Mouse (Mus musculus) adrenal gland, postnatal 10 days (tissue): ENCODE measurements around the gene Aco2. TPM values are rescaled to one million over a fixed set of nuclear protein-coding genes. Genes with fewer than 3 reads are reported as not detected.

ENCODE experiments used
- DNase-seq: peaks from one replicate; pipeline ENCODE4 v3.0.0; 2021; ENCODE audit warnings: mixed read lengths
- long read RNA-seq, 2 experiments: library from polyadenylated mRNA; stranded (forward); transcript quantifications; one replicate each; pipeline ENCODE4 v2.0.0; 2021
- total RNA-seq, 2 experiments: library from RNA; stranded (reverse); gene quantifications; 2 replicates each; pipeline ENCODE4 v1.2.3; 2021

Gene Aco2
- 1,000 to 10,000 TPM; 2,299 to 2,557 TPM for total RNA-seq
- long read RNA-seq, experiment 1, transcript Aco2-201 (18 exons, 2,918 nt) = major isoform, 2,190 of 3,290 reads
- long read RNA-seq, experiment 1, partial matches to known transcripts = 1,031 of 3,290 reads
- long read RNA-seq, experiment 1, other reads (novel, unspliced or antisense) = 66 of 3,290 reads
- long read RNA-seq, experiment 2, transcript Aco2-201 (18 exons, 2,918 nt) = major isoform, 2,340 of 2,758 reads
- long read RNA-seq, experiment 2, partial matches to known transcripts = 358 of 2,758 reads
- long read RNA-seq, experiment 2, other reads (novel, unspliced or antisense) = 58 of 2,758 reads

DNA sequence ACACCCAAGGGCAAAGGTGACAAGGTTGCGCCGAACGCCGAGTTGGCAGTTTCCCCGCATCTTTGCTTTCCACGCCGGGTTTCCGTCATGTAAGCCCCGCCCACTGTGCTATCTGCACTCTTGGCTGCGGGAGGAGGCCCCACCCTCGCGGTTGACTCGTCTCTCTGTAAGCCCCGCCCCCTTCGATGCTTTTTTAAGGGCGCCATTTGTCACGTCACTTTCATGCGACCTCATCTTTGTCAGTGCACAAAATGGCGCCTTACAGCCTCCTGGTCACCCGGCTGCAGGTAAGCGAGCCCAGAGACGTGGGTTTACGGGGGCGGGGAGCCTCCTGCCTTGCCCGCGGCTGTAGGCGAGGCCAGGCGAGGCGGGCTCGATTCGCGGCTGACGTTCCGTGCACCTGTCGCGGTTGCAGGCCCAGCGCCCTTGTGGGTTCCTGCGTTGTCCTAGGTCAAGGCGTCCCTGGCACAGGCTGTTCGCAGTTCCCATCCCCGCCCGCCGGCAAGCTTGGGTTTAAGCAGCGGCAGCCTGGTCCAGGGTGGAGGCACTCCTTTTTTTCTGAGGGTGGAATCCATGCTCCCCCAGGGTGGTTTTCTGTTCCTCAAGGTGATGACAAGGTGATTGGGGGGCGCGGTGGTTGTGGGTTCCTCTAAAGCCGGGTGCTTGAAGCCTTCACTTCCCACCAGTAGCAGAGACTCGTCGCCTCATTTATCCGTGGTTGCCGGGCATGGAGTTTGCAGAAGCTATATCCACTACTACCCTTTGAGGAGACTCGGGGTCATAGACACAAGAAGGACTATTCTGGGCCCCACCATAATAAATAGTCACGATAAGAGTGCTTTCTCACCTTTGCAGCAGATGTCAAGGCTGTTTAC lies at the start of gene Aco2:
Gene Aco2, plus strand, starts transcription at position 48 of the 875 bp plus-strand sequence.
- peak; percentile 99 for DNase-seq

DNA sequence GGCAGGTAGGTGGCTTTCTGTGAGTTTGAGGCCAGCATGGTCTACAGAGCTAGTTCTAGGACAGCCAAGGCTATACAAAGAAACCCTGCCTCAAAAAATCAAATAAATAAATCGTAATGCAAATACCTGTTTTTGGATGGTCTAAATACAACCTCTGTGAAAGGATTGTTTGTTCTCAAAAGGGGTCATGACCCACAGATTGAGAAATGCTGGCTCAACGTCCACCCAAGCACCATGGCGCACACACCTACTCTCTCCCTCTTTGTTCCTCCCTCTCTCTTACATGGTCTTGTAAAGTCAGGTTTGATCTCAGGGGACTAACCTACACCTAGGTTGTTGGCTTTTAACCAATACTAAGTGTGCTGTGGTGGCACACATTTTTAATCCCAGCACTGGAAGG lies 49.5 kb upstream of the Aco2 start:
- no peak for DNase-seq

DNA sequence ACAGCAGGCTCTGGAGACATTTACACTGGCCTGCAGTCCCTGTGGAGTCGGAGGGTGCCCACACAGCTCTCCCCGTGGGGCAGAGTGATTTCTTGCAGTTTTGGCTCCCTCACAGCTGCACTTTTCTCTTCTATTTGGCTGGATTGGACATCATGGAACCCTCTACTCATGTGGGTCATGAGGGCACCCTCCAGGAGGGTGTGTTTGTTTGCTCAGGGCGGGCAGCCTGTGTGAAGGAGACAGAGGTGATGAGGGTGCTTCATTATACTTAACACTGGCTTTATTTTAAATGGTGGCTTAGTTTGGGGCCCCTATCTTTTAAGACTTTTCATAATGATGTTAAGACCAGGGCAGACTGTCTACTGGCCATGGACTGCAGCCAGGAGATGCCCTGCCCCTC lies 47.3 kb upstream of the Aco2 start:
- no peak for DNase-seq

DNA sequence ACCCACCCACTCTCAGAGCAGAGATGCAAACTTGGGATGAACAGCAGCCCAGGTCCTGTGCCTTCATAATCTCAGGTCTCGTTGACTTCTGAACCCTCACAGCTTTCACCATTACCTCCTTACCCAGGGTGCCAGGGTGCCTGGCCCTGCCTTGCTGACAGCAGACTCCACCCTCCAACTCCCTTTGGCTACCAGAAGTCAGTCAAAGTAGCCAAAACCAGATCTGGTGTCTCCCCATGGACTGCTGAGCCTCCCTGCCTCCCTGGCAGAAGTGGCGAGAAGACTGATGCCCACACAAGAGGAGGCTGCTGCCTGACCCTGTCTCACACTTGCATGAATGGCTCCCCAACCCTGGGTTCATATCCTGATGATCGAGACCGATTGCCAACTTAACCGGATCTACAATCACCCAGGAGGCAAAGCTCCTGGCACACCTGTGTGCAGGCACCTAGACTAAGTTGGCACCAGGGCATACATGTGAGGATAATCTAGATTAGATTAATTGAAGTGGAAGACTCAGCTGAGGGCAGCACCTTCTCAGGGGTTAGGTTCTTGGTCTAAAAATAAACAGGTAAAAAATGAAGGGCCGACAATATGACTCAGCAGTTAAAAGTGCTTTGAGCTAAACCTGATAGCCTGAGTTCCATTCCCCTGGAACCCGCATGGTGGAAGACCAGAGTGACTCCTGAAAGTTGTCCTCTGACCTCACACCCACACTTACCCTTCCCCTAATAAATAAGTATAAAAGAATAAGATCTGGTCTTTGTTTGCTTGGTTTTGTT lies 43.5 kb upstream of the Aco2 start:
- no peak for DNase-seq

DNA sequence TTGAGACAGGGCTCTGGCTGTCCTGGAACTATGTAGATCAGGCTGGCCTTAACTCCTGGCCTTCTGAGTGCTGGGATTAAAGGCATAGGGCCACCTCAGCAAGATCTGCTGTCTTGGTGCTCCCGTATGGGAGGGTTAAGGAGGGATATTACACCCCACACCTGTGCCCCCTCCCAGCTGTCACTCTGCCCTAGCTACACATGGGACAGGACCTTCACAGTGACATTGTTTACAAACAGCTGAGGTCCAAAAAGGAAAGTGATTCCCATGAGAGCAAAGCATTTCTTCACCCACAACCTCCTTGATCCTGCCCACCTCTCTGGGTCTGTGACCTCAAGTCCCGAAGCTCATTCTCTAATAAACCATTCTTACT lies 42.9 kb upstream of the Aco2 start:
- DNase-seq = no peak

DNA sequence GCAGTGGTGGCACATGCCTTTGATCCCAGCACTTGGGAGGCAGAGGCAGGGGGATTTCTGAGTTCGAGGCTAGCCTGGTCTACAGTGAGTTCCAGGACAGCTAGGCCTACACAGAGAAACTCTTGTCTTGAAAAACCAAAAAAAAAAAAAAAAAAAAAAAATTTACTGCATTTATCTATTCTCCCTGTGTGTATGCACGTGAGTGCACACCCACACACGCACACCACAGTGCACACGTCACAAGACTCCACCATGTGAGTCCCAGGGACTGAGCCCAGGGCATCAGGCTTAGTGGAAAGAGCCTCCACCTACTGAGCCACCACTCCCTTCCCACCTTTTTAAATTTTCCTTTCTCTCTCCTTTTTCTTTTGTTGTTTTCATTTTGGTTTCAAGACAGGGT lies 41.6 kb upstream of the Aco2 start:
- DNase-seq = no peak

DNA sequence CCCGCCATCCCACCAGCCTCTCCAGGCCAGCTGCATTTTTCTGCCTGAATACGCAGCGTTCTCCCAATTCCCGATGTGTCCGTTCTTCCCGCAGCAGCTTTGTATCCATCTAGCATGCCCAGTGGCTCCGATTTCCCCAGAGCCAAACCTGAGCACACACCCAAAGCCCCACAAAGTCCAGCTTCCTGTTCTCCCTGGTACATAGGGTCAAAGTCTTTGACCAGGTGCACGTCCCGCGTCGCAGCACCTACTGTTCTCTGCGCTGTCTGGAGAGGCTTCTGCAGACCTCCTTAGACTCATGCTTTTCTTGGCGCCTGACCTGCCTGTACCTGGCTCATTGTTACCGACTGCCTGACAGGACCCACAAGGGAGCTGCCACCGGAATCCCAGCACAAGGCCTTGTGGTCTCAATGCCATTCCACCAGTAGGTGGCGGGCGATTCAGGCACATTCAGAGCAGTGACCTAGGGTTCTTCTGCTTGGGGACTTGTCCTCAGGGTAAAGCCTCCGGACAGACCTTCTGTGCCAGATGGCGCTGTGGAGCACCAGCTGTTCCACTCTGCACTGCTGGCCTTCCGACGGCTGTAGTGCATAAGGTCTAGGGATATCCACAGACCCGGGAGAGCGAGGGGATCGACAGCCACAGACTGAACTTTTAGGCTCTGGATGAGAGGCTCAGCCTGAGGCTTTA lies 40.8 kb upstream of the Aco2 start:
- peak; percentile 93 for DNase-seq

DNA sequence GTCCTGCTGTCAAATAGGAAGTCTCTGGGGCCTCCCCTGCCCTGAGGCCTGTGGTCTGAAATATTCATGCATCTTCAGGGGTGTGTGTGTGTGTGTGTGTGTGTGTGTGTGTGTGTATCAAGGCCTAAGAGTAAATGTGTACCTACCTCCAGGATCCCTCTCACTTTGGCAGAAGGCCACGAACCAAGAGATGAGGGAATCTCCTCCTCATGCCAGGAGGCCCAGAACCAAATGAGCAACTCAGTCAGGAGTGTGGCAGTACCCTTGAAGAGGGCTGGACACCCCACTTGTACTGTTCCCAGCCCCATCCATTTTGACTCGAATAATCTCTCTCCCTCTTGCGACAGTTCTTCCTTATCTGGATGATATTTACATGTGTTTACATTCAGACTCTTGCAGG lies 39.9 kb upstream of the Aco2 start:
- no peak for DNase-seq

DNA sequence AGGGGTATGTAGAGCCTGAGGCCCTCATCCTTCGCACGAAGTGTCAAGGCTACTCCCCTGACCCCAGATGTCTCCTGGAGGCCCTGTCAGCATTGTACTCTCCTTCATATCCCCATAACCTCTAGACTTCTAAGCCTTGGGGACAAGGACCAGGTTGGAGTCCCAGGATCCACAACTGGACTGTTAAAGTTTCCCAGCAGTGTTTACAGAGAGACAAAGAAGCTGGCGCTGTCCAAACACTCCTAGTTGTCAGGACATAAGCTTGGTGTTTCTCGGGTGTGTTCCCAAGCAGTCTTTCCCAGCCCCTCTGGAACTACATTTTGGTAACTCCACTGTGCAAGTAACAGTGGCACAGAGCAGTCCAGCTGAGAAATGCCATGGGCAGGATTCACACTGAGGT lies 38.6 kb upstream of the Aco2 start:
- no peak for DNase-seq

DNA sequence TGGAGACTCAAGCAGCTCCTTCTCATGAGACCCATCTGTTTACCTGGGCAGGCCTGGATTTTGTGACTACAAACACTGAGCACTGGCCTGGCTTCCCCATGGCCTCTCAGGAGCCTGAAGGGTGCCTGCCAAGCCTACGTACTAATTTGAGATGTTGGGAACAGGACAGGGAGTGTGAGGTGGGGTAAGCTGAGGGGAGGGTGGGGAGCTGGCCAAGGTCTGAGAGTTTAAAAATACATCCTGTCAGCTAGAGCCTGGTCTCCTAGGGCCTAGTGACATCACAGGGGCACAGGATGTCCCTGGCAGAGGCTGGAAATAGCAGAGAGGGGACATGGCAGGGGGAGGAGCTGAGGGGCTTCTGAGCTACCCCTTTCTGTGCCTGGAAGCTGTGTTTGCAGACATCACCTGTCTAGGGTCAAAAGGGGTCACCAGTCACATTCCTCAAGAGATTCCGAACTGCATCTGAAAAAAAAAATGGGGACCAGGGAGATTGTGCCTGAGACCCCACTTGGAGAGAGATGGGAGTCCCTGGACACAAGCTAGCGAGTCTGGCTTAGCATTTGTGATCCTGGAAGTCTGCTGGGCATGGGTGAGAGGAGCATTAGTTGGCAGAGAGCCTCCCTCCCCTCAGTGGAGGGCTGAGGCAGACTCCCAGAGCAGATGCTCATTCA lies 37.8 kb upstream of the Aco2 start:
- peak; percentile 34 for DNase-seq

DNA sequence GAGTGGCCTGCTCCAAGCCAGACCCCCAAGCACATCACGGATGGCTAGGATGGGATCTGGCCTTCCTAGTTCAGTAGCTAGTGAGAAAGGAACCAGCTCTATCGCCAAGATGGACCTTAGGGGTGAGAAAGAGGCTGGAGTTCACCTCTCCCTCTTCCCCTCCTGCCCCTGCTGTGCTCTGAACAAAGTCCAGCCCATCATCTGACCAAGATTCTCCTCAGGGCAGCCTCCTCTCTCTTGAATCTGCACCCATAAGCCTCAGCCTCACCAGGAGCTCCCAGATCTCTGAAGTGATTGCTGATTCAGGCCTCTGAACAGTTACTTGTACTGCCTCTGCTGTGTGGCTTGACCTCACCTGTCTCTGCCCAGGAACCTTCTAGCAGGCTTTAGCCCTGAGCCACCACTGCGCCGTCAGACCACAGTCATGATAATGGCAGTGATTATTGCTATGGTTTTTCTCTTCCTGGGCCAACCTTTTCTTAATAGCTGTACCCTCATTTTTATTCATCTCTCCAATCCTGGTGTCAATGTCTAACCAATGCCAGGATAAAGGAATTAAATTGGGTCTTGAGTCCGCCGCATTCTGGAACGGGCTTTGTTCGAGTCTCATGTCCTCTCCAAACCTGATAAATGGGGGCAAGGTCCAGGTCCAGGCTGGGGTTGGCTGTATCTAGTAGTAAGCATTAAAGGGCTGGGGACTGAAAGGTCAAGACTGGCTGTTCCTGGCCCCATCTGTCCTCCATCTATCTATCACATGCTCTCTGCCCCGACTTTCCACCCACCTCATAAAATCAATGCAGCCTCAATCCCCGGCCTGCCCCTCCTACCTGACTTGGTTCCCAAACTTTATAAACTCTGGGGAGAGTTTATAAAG lies 36.9 kb upstream of the Aco2 start:
- DNase-seq = peak; percentile 6

DNA sequence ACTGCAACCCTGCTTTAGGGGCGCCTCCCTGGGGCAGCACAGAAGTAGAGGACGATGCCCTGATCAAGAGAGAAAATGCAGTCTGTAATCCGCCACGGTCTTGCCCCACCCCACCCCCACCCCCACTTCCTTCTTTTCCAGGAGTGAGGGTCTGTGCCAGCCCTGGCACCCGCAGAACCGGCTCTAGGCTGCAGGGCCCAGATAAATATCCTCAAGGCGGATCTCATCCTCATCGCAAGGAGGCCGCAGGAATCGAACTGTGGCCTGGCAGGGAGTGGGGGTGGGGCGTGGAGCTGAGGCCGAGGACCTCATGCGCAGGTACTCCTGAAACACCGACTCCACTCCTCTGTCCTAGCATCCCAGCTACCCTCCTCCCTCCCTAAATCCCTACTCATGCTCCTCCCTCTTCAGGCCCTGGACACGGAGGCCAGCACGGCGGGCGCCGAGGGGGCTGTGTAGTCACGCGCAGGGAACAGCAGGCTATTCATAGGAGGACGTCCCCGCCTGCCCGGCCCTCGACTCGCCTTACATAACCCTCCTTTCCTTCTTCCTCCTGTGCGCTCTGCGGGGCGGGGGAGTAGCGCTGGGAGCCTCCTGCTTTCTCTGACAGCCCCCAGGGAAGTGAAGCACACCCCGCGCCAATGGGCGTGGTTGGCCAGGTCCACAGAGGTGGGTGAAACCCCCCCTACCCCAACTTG lies 35.8 kb upstream of the Aco2 start:
- peak; percentile 86 for DNase-seq

DNA sequence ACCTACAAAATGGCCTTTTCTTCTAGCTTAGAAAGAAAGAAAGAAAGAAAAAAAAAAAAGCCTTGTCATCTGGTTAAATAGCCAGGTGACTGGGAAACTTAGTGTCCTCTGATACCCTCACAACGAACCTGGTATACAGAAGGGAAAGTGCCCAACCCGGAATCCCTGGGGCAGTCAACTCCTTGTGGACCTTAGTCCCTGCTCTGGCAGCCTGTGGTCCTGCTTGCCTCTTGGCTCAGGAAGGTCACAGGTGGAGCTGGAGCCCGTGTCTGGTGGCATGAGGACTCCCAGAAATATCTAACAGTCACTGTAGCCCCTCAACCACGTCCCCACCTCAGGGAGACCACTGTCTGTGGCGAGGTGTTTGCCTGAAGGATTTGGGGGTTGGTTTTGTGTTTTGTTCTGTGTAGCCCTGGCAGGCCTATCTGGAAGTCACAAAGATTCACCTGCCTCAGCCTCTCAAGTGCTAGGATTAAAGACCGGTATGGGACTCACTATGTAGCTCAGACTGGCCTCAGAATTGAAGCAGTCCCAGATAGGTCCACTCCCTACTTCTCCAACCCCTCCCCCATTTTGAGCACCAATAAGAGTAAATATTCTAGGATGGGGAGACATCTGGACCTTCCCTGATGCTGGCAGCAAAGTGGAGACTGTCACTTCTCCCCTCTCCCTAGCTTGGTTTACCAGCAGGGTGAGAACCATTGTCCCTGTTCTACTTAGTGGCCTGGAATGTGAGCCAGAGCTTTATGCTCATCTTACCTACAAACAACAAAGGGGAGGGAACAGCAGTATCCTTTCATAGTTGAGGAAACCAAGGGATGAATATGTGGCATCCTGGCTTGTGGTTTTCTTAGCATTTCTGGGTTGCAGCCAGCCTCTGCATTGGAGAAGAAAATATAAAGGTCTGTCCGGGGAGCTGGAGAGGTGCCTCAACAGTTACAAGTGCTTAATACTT lies 34.9 kb upstream of the Aco2 start:
- DNase-seq = no peak

DNA sequence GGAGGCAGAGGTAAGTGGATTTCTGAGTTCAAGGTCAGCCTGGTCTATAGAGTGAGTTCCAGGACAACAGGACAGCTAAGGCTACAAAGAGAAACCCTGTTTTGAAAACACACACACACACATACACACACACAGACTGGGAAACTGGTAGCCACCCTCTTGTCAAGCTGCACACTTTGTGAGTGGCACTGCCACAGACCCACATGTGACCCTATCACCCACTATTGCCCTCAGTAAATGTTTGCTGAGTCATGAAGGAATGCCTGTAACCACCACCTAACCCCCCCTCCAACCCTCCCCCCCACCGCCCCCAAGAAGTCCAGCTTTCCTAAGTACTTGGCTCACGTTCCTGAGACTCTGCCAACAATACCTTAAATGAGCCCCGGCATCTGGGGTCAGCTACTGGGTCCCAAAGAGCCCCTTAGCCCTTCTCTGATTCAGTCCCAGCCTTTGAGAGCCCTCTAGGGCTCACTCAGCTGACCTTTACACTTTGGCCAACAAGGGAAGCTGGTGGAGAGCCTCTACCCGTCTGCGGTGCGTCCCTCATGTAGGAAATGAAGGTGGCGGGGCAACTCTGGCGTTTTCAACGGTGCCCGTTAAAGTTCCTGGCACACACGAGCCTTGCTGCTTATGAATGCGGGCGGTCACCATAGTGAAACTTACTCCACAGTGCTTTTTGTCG lies 33.4 kb upstream of the Aco2 start:
- DNase-seq = no peak

DNA sequence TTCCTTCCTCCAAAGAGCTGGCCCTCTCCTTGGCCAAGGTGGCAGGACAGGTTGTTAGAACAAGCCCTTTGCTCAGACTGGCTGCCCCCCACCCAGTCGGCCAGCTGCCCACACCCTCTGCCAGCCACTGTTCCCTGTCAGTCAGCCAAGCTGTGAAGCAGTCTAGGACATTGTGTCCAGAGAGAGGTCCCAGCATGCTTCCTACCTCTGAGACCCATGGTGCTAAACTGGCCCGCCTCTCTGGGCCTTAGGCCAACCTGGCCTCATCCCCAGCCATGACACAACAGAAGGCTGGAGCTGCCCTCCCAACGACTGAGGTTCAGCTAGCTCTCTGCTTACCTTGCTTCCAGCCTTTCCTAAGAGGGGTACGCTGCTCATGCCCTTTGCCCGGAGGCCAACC lies 32.5 kb upstream of the Aco2 start:
- DNase-seq = peak; percentile 93

DNA sequence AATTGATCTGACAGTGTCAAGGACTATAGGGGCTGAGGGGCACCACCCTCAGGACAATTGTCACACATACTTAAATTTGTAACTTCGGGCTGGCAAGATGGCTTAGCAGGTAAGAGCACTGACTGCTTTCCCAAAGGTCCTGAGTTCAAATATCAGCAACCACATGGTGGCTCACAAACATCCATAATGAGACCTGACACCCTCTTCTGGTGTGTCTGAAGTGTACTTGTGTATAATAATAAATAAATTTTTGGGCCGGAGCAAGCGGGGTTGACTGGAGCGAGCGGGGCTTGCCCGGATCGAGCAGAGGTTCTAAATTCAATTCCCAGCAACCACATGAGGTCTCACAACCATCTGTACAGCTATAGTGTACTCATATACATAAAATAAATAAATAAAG lies 31.8 kb upstream of the Aco2 start:
- DNase-seq = no peak

DNA sequence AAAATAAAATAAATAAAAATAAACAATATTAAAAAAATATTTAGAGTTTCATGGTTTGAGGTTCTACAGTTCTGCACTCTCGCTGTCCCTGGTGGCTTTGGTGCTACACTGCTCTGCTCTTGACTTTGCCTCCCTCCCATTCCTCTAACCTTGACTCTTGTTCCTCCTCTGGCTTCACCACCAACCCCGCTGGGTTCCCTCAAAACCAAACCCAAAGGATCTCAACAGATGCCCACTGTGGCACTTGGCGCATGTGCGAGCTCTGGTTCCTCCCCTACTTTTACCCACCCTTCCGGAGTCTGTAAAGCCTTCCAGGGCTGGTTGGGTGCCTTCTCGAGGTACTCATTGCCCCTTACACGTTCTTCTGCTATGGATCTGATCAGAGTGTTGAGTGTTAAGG lies 29.8 kb upstream of the Aco2 start:
- DNase-seq = no peak

DNA sequence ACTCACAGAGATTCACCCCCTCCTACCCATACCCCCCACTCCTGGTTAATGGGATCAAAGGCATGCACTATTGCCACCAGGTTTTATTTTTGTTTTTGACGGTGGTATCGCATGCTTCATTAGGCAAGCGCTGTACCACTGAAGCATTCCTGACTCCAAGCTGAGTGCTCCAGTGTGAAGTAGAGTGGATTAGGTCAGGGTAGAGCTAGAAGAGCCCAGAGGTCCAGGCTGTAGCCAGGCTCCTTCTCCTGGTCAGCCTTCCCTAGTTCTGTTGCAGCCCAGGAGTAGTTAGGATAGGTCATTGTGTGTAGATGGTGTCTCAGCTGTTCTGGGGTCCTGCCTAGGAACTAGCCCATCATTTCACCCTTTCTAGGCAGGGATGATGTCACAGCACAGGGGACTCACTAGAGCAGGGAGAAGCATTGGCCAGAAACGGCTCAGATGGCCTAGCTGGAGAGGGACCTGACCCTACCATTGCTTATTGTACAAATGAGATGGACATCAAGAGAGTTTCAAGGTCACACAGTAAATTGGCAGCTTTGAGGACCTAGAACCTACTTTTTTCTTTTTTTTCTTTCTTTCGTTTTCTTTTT lies 27.0 kb upstream of the Aco2 start:
- DNase-seq = peak; percentile 46
